Mouse (Mus musculus) liver, embryonic 12.5 days (tissue): ENCODE measurements at regions not wholly inside any gene's neighbourhood (a gene's known extent, or its start where the extent isn't known, plus 50 kb on each side); places are given as distances from the start of the nearest gene placed in this dataset.
"Not testable (repeated sequence)": the region's sequence is repeated elsewhere in the genome, so short reads cannot be mapped to it uniquely, and the experiment has no call there.

Source experiments
- ATAC-seq: fragments of 200-750 bp; cut with Nextera tagmentation; 2 replicates; pipeline ENCODE4 v1.8.0; 2017; ENCODE audit warnings: moderate number of reproducible peaks, mild to moderate bottlenecking, moderate library complexity
- H3K27ac ChIP-seq: fragments of 300-500 bp; sonication (generic); 2 replicates; pipeline ENCODE4 v1.5.1; 2016; ENCODE audit warnings: mild to moderate bottlenecking
- H3K27me3 ChIP-seq: fragments of 300-500 bp; sonication (generic); replicated peaks from 2 replicates; pipeline ENCODE4 v1.6.1; 2016; ENCODE audit warnings: mild to moderate bottlenecking, moderate library complexity
- H3K36me3 ChIP-seq: fragments of 300-500 bp; sonication (generic); 2 replicates; pipeline ENCODE4 v1.6.1; 2016; ENCODE audit warnings: mild to moderate bottlenecking, moderate library complexity
- H3K4me1 ChIP-seq: fragments of 300-500 bp; sonication (generic); 2 replicates; pipeline ENCODE4 v1.6.1; 2016
- H3K4me2 ChIP-seq: fragments of 300-500 bp; sonication (generic); 2 replicates; pipeline ENCODE4 v1.6.1; 2016; ENCODE audit warnings: mild to moderate bottlenecking, moderate library complexity
- H3K4me3 ChIP-seq: fragments of 300-500 bp; sonication (generic); 2 replicates; pipeline ENCODE4 v1.5.1; 2016; ENCODE audit warnings: mild to moderate bottlenecking, moderate library complexity
- H3K9ac ChIP-seq: fragments of 300-500 bp; sonication (generic); 2 replicates; pipeline ENCODE4 v1.6.1; 2016; ENCODE audit warnings: mild to moderate bottlenecking, moderate library complexity
- H3K9me3 ChIP-seq: fragments of 300-500 bp; sonication (generic); replicated peaks from 2 replicates; pipeline ENCODE4 v1.6.1; 2016; ENCODE audit warnings: mild to moderate bottlenecking, moderate library complexity
- WGBS: fragments of 180-500 bp; shearing (Covaris S2); methylation state at CpG from one replicate; pipeline ENCODE4 v1.1.7; 2016; ENCODE audit not compliant: insufficient replicate concordance; 5-methylcytosine and 5-hydroxymethylcytosine counted together

- H3K27me3 ChIP-seq, result no peaks in the 10 kb centered on the region
- no peak overlapping the region for H3K4me2 ChIP-seq
- no peaks in the 10 kb centered on the region for H3K9me3 ChIP-seq
- 57% methylated on average over 7 of the region's 7 CpGs for WGBS
- H3K4me1 ChIP-seq, result no peaks in the 10 kb centered on the region
- H3K9ac ChIP-seq, result no peak overlapping the region
- H3K4me3 ChIP-seq, result no peak overlapping the region
- ATAC-seq, result no peak
- H3K27ac ChIP-seq, result no peak overlapping the region
- H3K36me3 ChIP-seq, result no peaks in the 10 kb centered on the region
These were observed 58.0 kb upstream of the Dmrta1 start for GRCm38 (mm10) chr4:89621260-89621659.

GRCm38 (mm10) chr4:89604721-89605120, 74.5 kb upstream of the Dmrta1 start:
- Histone ChIP-seq H3K36me3 (no peaks in the 10 kb centered on the region), H3K27me3 (no peaks in the 10 kb centered on the region), H3K4me2 (no peak overlapping the region), H3K27ac (no peak overlapping the region), H3K4me3 (no peak overlapping the region), H3K9me3 (no peaks in the 10 kb centered on the region), H3K9ac (no peak overlapping the region), H3K4me1 (no peaks in the 10 kb centered on the region)
- 33% methylated on average over 1 of the region's 1 CpGs for WGBS
- ATAC-seq, result no peak

GRCm38 (mm10) chr4:89575529-89575928, 103.7 kb upstream of the Dmrta1 start:
- 18% methylated on average over 10 of the region's 10 CpGs for WGBS
- Histone ChIP-seq H3K36me3 (no peaks in the 10 kb centered on the region), H3K27me3 (no peaks in the 10 kb centered on the region), H3K4me2 (no peak overlapping the region), H3K9ac (no peak overlapping the region), H3K27ac (no peak overlapping the region), H3K4me1 (no peaks in the 10 kb centered on the region), H3K9me3 (no peaks in the 10 kb centered on the region), H3K4me3 (no peak overlapping the region)
- no peak for ATAC-seq

- Histone ChIP-seq H3K27ac (no peak overlapping the region), H3K4me3 (no peak overlapping the region), H3K4me2 (no peak overlapping the region), H3K27me3 (no peaks in the 10 kb centered on the region), H3K36me3 (no peaks in the 10 kb centered on the region), H3K9ac (no peak overlapping the region), H3K9me3 (no peaks in the 10 kb centered on the region), H3K4me1 (no peaks in the 10 kb centered on the region)
- ATAC-seq, result no peak
- whole genome bisulfite sequencing, result 44% methylated on average over 7 of the region's 7 CpGs
These were observed 124.3 kb upstream of the Dmrta1 start for GRCm38 (mm10) chr4:89554711-89555466.

- ATAC-seq, result no peak
- Histone ChIP-seq H3K9me3 (no peaks in the 10 kb centered on the region), H3K36me3 (no peaks in the 10 kb centered on the region), H3K4me3 (no peak overlapping the region), H3K27ac (no peak overlapping the region), H3K4me1 (no peaks in the 10 kb centered on the region), H3K9ac (no peak overlapping the region), H3K27me3 (no peaks in the 10 kb centered on the region), H3K4me2 (no peak overlapping the region)
- 63% methylated on average over 6 of the region's 6 CpGs for WGBS
These were observed 126.7 kb upstream of the Dmrta1 start for GRCm38 (mm10) chr4:89552556-89552955.

GRCm38 (mm10) chr4:89550515-89550914, 128.7 kb upstream of the Dmrta1 start:
- Histone ChIP-seq H3K27ac (no peak overlapping the region), H3K9ac (no peak overlapping the region), H3K4me1 (no peaks in the 10 kb centered on the region), H3K27me3 (no peaks in the 10 kb centered on the region), H3K9me3 (no peaks in the 10 kb centered on the region), H3K4me3 (no peak overlapping the region), H3K36me3 (no peaks in the 10 kb centered on the region), H3K4me2 (no peak overlapping the region)
- ATAC-seq, result no peak
- WGBS, result 46% methylated on average over 2 of the region's 2 CpGs

GRCm38 (mm10) chr4:89532462-89532861, 146.8 kb upstream of the Dmrta1 start:
- peaks cover 18% of the 10 kb centered on the region; the same call in 1 of the 2 replicates for H3K27me3 ChIP-seq
- no peak overlapping the region for H3K4me3 ChIP-seq
- ATAC-seq, result no peak
- 12% methylated on average over 4 of the region's 4 CpGs for WGBS
- no peaks in the 10 kb centered on the region for H3K36me3 ChIP-seq
- no peaks in the 10 kb centered on the region for H3K9me3 ChIP-seq
- no peak overlapping the region for H3K9ac ChIP-seq
- H3K4me1 ChIP-seq, result no peaks in the 10 kb centered on the region
- H3K4me2 ChIP-seq, result no peak overlapping the region
- H3K27ac ChIP-seq, result no peak overlapping the region

- Histone ChIP-seq H3K9me3 (no peaks in the 10 kb centered on the region), H3K27ac (no peak overlapping the region), H3K4me3 (no peak overlapping the region), H3K9ac (no peak overlapping the region), H3K27me3 (peaks cover 34% of the 10 kb centered on the region), H3K4me1 (no peaks in the 10 kb centered on the region), H3K36me3 (no peaks in the 10 kb centered on the region), H3K4me2 (no peak overlapping the region)
- no peak for ATAC-seq
- WGBS, result 66% methylated on average over 5 of the region's 5 CpGs
These were observed 149.0 kb upstream of the Dmrta1 start for GRCm38 (mm10) chr4:89530050-89530911.

GRCm38 (mm10) chr4:89527966-89528365, 151.3 kb upstream of the Dmrta1 start:
- H3K9ac ChIP-seq, result no peak overlapping the region
- 54% methylated on average over 1 of the region's 1 CpGs for WGBS

GRCm38 (mm10) chr4:89527326-89527725, 151.9 kb upstream of the Dmrta1 start:
- Histone ChIP-seq H3K4me1 (peaks cover 14% of the 10 kb centered on the region), H3K27ac (no peak overlapping the region), H3K9me3 (no peaks in the 10 kb centered on the region), H3K4me2 (no peak overlapping the region), H3K36me3 (no peaks in the 10 kb centered on the region), H3K9ac (no peak overlapping the region), H3K27me3 (peaks cover 42% of the 10 kb centered on the region), H3K4me3 (no peak overlapping the region)
- 62% methylated on average over 7 of the region's 7 CpGs for WGBS
- no peak for ATAC-seq

More at GRCm38 (mm10) chr4:89527966-89528365, 151.3 kb upstream of the Dmrta1 start:
- H3K36me3 ChIP-seq, result no peaks in the 10 kb centered on the region
- H3K27ac ChIP-seq, result no peak overlapping the region
- H3K9me3 ChIP-seq, result no peaks in the 10 kb centered on the region
- H3K4me1 ChIP-seq, result peaks cover 14% of the 10 kb centered on the region
- ATAC-seq, result no peak
- H3K4me2 ChIP-seq, result no peak overlapping the region
- H3K4me3 ChIP-seq, result no peak overlapping the region
- peaks cover 42% of the 10 kb centered on the region for H3K27me3 ChIP-seq

- Histone ChIP-seq H3K4me1 (peaks cover 14% of the 10 kb centered on the region), H3K27me3 (peaks cover 42% of the 10 kb centered on the region)
- WGBS, result 44% methylated on average over 4 of the region's 4 CpGs
- not testable (repeated sequence) for ATAC-seq, H3K4me2 ChIP-seq, H3K36me3 ChIP-seq, H3K4me3 ChIP-seq, H3K9ac ChIP-seq, H3K9me3 ChIP-seq, H3K27ac ChIP-seq
These were observed 153.7 kb upstream of the Dmrta1 start for GRCm38 (mm10) chr4:89525525-89525924.
